Mouse (Mus musculus) G1E (cell line): ENCODE results near the gene Nr4a3.

Experiments used
- CTCF ChIP-seq: IDR thresholded peaks from 2 replicates; pipeline ENCODE4 v1.5.1; 2012; ENCODE audit warnings: low read depth, low read length, inconsistent platforms, mixed read lengths
- GATA1 ChIP-seq: IDR thresholded peaks from 2 replicates; pipeline ENCODE4 v1.6.1; 2012; ENCODE audit warnings: borderline replicate concordance, low read length, inconsistent platforms, mixed read lengths
- POLR2AphosphoS5 ChIP-seq: IDR thresholded peaks from 2 replicates; pipeline ENCODE4 v1.6.1; 2012; ENCODE audit warnings: low read depth, low read length, inconsistent platforms; ENCODE audit not compliant: insufficient replicate concordance

GRCm38 (mm10) chr4:48072006-48072405 lies 27.1 kb downstream of the Nr4a3 start:
- TF ChIP-seq CTCF: no peak
- TF ChIP-seq GATA1: no peak
- TF ChIP-seq POLR2AphosphoS5: no peak
